Mouse (Mus musculus) kidney, postnatal 10 days (tissue): ENCODE data around the gene Scd3.
"Not testable (repeated sequence)": the region's sequence is repeated elsewhere in the genome, so short reads cannot be mapped to it uniquely, and the experiment has no call there.

Experiments used
- DNase-seq: peaks from one replicate; pipeline ENCODE4 v3.0.0; 2021; ENCODE audit warnings: mixed read lengths

Scd3 gene

DNA sequence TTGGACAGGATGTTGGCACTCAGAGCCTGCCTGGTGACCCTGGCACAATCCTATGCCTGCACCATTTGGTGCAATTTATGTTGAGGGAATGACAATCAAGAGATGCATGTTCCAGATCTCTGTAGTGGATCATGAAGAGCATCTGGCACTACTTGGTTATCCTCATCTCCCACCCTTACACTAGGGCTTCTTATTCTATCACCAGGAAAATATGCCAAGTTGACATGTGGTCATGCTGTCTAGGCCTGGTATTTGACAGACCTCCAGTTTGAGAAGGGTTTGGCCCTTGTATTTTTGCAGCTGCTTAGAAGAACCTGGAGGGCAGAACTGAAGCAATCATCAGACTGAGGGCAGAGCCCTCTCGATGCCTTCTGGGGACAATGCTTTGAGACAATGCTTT, 72.3 kb downstream of the Scd3 start:
- no peak for DNase-seq

DNA sequence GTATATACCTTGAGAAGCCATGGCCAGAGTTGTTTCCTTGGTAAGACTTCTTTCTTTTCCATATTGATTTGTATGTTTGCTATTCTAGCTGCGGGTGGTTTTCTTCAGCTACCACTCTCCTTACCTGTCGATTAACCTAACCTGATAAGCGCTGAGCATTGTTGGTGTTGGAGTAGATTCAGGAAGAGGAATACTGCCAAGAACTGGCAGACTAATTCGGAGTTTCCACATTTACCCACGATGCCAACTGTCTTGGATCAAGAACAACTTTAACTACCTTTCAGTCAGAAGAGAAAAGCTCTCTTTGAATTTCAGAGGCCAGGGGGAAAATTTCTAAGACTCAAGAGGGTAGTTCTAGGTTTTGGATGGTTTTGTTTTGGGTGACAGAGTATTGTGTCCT, 73.8 kb downstream of the Scd3 start:
- no peak for DNase-seq

- DNase-seq, result no peak
These were observed 74.9 kb downstream of the Scd3 start for GRCm38 (mm10) chr19:44277931-44278330.

DNA sequence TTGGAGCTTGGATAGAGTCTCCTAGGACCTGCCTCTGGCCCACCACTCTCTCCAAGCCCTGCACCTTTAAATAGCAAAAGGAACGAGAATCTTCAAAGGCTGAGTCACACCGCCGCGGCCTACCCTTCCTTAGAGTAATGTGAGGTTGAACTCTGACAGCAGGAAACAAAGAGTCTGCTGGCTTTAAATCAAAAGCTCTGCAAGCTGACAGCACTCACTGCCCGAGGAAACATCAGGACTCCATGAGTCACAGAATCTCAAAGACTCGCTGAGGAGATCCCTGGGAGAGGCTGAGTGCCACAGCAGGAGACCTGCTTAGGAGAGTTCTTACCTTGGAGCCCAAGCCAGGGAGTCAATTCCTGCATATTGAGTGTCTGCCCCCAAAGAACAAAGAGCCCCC, 77.7 kb downstream of the Scd3 start:
- peak; percentile 73 for DNase-seq

DNA sequence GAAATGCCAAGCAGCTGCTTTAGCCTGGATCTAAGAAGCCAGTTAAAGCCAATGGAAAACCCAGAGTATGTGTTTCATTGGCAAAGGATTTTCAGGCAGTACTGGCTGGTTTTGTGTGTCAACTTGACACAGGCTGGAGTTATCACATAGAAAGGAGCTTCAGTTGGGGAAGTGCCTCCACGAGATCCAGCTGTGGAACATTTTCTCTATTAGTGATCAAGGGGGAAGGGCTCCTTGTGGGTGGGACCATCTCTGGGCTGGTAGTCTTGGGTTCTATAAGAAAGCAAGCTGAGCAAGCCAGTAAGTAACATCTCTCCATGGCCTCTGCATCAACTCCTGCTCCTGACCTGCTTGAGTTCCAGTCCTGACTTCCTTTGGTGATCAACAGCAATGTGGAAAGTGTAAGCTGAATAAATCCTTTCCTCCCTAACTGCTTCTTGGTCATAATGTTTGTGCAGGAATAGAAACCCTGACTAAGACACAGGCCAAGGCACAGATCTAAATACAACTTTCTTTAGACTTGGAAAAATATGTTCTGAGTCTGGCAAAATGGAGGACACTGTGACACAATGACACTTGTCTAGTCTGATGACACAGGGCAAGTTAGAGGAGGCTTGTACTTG, 78.9 kb downstream of the Scd3 start:
- DNase-seq, result not testable (repeated sequence)

DNA sequence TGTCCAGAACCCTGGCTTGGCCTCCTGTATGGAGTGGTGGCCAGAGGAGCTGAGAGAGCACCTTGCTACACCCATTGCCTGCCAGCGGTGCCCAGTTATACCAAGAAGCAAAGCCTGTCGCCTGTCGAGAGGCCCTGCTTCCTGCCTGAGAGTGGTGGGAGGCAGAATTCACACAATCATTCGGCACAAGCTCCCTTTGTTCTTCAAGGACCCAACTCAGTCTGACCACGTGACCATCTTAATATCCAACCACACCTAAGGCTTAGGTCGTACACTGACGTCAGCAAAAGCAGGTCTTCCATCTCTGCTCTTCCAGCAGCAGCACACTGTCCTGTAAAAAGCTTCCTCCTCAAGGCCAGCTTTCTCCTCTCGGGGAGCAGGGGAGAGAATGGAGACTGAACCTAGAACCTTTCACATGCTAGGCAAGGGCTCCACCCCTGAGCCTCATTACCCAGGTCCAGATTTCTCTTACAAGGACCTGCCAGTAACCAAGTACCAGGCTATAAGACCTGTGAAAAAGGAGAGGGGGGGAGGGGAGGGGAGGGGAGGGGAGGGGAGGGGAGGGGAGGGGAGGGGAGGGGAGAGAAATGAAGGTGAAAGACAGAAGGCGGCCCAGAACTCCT, 79.6 kb downstream of the Scd3 start:
- DNase-seq, result no peak

DNA sequence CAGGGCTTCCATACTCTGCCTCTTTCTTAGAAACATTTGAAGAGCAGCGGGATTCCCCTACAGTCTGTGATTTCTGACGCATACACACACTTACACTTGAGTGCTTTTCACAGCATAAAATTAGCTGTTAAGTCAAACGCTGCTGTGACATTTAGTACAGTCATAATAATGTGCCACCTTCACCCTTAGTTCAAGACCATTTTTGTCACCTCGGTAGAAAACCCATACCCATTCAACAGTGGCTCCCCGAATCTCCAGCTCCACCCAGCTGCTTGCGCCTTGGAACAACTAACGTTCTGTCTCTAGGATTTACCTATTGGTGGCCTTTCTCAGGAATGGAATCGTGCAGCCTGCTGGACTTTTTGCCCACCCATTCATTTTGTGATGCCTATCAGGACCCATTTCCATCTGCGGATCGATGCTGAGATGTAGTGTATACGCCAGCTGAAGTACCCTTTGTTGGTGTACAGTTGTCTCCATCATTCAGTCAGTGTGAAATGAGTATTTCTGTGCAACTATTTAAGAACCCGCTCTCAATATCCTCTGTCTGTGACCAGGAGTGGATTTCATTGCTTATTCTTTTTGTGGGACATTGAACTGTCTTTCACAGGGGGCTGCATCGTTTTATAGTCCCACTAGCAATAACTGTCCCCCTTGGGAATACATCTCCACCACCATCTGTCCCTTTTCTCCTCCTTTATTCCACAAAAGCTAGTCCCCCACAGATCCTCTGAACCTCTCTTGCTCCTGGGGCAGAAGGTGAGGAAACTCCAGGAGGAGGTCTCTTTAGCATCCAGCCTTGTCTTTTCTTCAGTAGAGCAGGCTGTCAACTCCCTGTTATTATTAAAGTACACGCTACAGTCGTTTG, 80.3 kb downstream of the Scd3 start:
- DNase-seq, result no peak

DNA sequence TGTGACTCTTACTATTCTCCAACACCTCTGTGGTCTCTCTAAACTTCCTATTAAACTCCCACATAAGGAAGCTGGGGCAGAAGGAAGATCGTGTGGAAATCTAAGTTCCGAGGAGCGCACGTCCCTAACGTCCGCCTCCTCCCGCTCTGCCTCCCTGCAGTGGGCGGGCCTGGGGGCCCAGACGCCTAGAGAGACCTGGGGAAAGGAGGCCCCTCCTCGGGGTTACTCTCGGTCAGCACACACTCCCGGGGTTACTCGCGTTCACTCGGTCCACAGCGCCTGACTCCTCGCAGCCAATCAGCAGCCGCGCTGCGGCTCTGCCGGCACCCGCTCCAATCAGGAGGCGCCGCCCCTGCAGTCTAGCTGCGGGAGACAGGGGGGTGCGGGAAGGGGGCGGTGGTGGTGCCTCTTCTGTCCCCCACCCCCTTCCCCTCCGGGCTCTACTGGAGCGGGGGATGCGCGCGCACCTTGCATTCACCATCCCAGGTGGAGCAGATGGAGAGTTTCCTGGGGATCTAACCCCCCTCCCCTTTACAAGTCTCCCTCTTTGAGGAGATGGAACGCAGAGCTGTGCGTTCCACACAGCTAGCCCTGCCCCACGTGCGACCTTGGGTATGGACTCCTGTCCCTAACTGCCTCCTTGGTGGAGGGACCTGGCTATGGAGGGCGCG, 81.1 kb downstream of the Scd3 start:
- DNase-seq, result peak; percentile 95

DNA sequence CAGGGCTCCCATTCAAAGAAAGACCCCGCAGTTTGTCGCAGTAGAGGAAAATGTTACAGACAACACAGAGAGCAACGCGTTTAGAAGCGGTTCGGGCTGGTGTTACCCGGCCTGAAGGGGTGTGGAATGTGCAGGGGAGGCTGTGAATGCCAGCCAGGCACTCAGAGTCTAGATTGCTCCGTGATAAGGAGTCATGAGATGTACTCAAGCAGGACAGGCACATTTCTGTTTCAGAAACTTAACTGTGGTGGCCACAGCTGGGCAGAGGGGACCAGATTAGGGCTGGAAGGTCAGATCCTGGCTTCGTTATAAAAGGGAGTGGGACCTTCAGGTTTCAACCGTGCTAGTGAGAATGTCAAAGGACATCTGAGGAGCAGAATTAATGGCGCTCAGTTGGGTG, 81.7 kb downstream of the Scd3 start:
- DNase-seq, result peak; percentile 68

DNA sequence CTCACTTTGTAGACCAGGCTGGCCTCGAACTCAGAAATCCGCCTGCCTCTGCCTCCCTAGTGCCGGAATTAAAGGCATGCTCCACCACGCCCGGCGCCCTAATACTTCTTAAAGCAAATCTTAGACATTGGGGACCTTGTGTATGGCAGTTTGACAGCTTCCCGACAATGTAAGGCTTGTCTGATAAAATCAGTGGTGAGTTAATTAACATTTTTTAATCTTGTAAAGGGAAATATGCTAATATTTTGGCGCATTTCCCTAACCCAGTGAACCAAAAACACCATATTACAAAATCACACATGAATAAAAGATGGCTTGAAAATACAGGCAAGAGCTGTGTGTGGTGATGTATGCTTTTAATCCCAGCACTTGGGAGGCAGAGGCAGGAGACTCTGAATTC, 82.5 kb downstream of the Scd3 start:
- DNase-seq, result no peak

DNA sequence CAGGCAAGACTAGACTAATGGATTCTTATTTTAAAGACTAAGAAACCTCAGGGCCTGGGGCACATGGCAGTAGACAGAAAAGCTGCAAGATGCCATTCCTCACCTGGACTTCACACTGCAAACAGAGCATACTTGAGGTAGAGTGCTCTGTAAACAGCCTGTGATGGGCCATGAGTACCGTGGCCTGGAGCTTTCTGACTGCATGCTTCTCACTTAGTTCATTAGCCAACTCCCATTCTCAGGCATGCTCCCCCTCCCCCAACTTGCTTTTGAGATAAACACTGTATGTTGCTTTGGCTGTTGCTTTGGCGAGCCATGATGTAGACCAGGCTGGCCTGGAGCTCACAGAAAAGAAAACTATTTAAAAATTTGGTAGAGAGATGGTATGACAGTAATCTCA, 83.0 kb downstream of the Scd3 start:
- no peak for DNase-seq

- no peak for DNase-seq
These were observed 84.5 kb downstream of the Scd3 start for GRCm38 (mm10) chr19:44287415-44288110.

DNA sequence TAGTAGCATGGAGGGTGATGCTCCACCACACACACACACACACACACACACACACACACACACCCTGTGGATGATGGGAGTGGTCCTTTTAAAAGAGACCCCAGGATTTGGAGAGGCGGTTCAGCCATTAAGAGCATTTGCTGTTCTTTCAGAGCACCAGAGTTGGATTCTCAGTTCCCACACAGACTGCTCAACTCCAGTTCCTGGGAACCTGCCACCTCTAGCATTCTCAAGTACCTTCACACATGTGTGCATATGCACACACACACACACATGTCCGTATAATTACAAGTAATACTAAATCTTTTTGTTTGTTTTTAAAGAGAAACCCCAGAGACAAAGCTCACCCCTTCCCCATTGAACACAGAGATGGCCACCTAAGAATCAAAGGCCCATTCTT, 89.0 kb downstream of the Scd3 start:
- no peak for DNase-seq

DNA sequence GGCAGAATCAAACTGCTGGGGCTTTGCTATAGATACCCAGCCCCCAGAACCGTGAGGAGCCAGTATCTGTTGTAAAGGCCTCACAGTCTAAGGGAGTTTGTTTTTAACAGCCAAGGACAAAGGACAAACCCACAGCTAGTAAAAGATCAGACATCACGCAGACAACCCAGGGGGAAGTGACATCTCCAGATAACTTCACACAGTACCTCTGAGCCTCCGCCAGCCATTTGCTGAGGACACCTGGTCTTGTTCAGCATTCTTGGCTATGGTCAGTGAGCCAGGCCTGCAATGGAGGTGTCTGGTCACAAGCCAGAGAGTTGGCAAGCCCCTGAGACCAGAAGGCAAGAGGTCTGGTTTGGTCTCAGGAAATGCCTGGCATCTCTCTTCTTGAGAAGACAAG, 89.4 kb downstream of the Scd3 start:
- no peak for DNase-seq

- DNase-seq, result peak; percentile 37
These were observed 90.1 kb downstream of the Scd3 start, which contains the start of gene Scd2 for GRCm38 (mm10) chr19:44292941-44293768. Gene Scd2, plus strand, starts transcription at chr19:44293674.
